Comparison of ENCODE assay signal across 8 mouse cellular contexts in genomic region chr3:88501366-88502030, GRCm38 (mm10). TPM values are rescaled to one million over a fixed set of nuclear protein-coding genes. Genes with fewer than 3 reads are reported as not detected.
A peak's percentile ranks its signal among the peaks of the same experiment; 100 is the strongest.
DNase-seq lines count a peak whose midpoint lies in the region; ATAC-seq and TF ChIP-seq lines count a peak whose summit lies in the region.

No protein-coding gene starts in this region.

- no peak for DNase-seq in lung, embryonic 14.5 days
- no peak for DNase-seq in lung, postnatal 36 days
- DNase-seq in limb, embryonic 10.5 days (ENCODE audit: low spot score): no peak
- DNase-seq in left cerebral cortex, postnatal 4 days: no peak
- DNase-seq in cerebellum, adult 9-11 months: no peak

- ATAC-seq in lung, embryonic 14.5 days (ENCODE audit: insufficient read depth): no peak
- ATAC-seq in CD4-positive, CD25-positive, alpha-beta regulatory T cell, adult 4 months: no peak

- peak; percentile 58 for TF ChIP-seq POLR2A in embryonic fibroblast, embryonic 13.5 days (IDR thresholded peaks at IDR 0.05; ENCODE audit: low read depth, low read length)
- TF ChIP-seq POLR2A in olfactory bulb, adult 2 months (IDR thresholded peaks at IDR 0.05; ENCODE audit: insufficient read depth, low read depth, low read length): no peak

- H3K27ac ChIP-seq in lung, embryonic 14.5 days (ENCODE audit: low read depth): peak overlapping the region; percentile 82
- H3K27ac ChIP-seq in embryonic fibroblast, embryonic 13.5 days (ENCODE audit: insufficient read depth, low read length): peak overlapping the region; percentile 94
- H3K27ac ChIP-seq in limb, embryonic 10.5 days: peak overlapping the region; percentile 73
- no peak overlapping the region for H3K27ac ChIP-seq in olfactory bulb, adult 2 months (ENCODE audit: insufficient read depth, low read depth, low read length)

- intact Hi-C loops in left cerebral cortex, postnatal 4 days (cut with DNase I): no loop called here

- peak overlapping the region; percentile 76 for H3K4me3 ChIP-seq in lung, embryonic 14.5 days (ENCODE audit: low read depth, low read length)
- peak overlapping the region; percentile 82 for H3K4me3 ChIP-seq in embryonic fibroblast, embryonic 13.5 days (ENCODE audit: insufficient read depth, low read length)
- peak overlapping the region; percentile 64 for H3K4me3 ChIP-seq in limb, embryonic 10.5 days
- peak overlapping the region; percentile 63 for H3K4me3 ChIP-seq in olfactory bulb, adult 2 months (ENCODE audit: insufficient read depth, low read depth, low read length)

- H3K27me3 ChIP-seq in lung, embryonic 14.5 days (ENCODE audit: insufficient read depth, low read length): no peaks in the 10 kb centered on the region
- H3K27me3 ChIP-seq in limb, embryonic 10.5 days (ENCODE audit: low read depth, poor library complexity, severe bottlenecking): peaks cover 48% of the 10 kb centered on the region

- H3K4me1 ChIP-seq in lung, embryonic 14.5 days (ENCODE audit: insufficient read depth): peaks cover 9% of the 10 kb centered on the region; the same call in 1 of the 2 replicates
- peaks cover 26% of the 10 kb centered on the region for H3K4me1 ChIP-seq in embryonic fibroblast, embryonic 13.5 days (ENCODE audit: control insufficient read depth, insufficient read depth, low read length)
- peaks cover 42% of the 10 kb centered on the region for H3K4me1 ChIP-seq in limb, embryonic 10.5 days
- H3K4me1 ChIP-seq in olfactory bulb, adult 2 months (ENCODE audit: control insufficient read depth, insufficient read depth, low read length): peaks cover 37% of the 10 kb centered on the region

- peak overlapping the region; percentile 75 for H3K9ac ChIP-seq in lung, embryonic 14.5 days

- H3K4me2 ChIP-seq in lung, embryonic 14.5 days: peak overlapping the region; percentile 100

- 52% methylated on average over 6 of the region's 6 CpGs for WGBS in lung, embryonic 14.5 days
- 58% methylated on average over 6 of the region's 6 CpGs for WGBS in limb, embryonic 10.5 days
- 46% methylated on average over 6 of the region's 6 CpGs for WGBS in olfactory bulb, adult 2 months

- H3K36me3 ChIP-seq in lung, embryonic 14.5 days (ENCODE audit: insufficient read depth): 0 out of 2 replicates have a peak, but pooled peaks cover 10% of the 10 kb centered on the region
- 0 out of 2 replicates have a peak, but pooled peaks cover 2% of the 10 kb centered on the region for H3K36me3 ChIP-seq in limb, embryonic 10.5 days

- no peak for TF ChIP-seq CTCF in lung, embryonic 14.5 days (IDR thresholded peaks at IDR 0.05; ENCODE audit: low read depth)
- TF ChIP-seq CTCF in embryonic fibroblast, embryonic 13.5 days (IDR thresholded peaks at IDR 0.05; ENCODE audit: borderline replicate concordance, insufficient read depth, low read length): no peak
- no peak for TF ChIP-seq CTCF in olfactory bulb, adult 2 months (IDR thresholded peaks at IDR 0.05; ENCODE audit: insufficient read depth, low read depth, low read length)

- no peaks in the 10 kb centered on the region for H3K9me3 ChIP-seq in lung, embryonic 14.5 days (ENCODE audit: low read depth, low read length)
- H3K9me3 ChIP-seq in limb, embryonic 10.5 days (replicated peaks): no peaks in the 10 kb centered on the region

RNA-seq across cellular contexts. Expression of gene Lmna, which starts 8.3 kb away (rescaled TPM):
- polyA plus RNA-seq in lung, embryonic 14.5 days (2014; fragmentation: Nextera tagmentation; extraction: Ambion mirVana): 70.0 TPM in 2 replicates
- 401 and 426 TPM in 2 replicates for polyA plus RNA-seq in embryonic fibroblast, embryonic 13.5 days (2011; ENCODE audit: insufficient read length, low read depth, missing spikeins)
- polyA plus RNA-seq in limb, embryonic 10.5 days (2016; fragmentation: Nextera tagmentation; extraction: Ambion mirVana): 9.2 and 14.5 TPM in 2 replicates
- not detected in 2 replicates for polyA plus RNA-seq in olfactory bulb, adult 2 months (2012; ENCODE audit: insufficient read depth, insufficient read length, low replicate concordance, missing spikeins)
- 10 to 100 TPM; 35.3 to 37.7 TPM for total RNA-seq in left cerebral cortex, postnatal 4 days (2021)
- 1 to 10 TPM; 5.0 to 5.1 TPM for polyA plus RNA-seq in CD4-positive, CD25-positive, alpha-beta regulatory T cell, adult 4 months (2017; shearing (Covaris generic))

RNA-seq across cellular contexts. Expression of gene Mex3a, which starts 30.7 kb away (rescaled TPM):
- polyA plus RNA-seq in lung, embryonic 14.5 days (2014; fragmentation: Nextera tagmentation; extraction: Ambion mirVana): 25.0 and 25.4 TPM in 2 replicates
- polyA plus RNA-seq in embryonic fibroblast, embryonic 13.5 days (2011; ENCODE audit: insufficient read length, low read depth, missing spikeins): 25.7 and 33.6 TPM in 2 replicates
- polyA plus RNA-seq in limb, embryonic 10.5 days (2016; fragmentation: Nextera tagmentation; extraction: Ambion mirVana): 28.9 and 34.8 TPM in 2 replicates
- polyA plus RNA-seq in olfactory bulb, adult 2 months (2012; ENCODE audit: insufficient read depth, insufficient read length, low replicate concordance, missing spikeins): not detected in 2 replicates
- 10 to 100 TPM; 80.5 to 87.8 TPM for total RNA-seq in left cerebral cortex, postnatal 4 days (2021)
- polyA plus RNA-seq in CD4-positive, CD25-positive, alpha-beta regulatory T cell, adult 4 months (2017; shearing (Covaris generic)): 1 to 10 TPM in 1 of 2 experiments, under 1 TPM in 1; 0.60 to 1.5 TPM

RNA-seq across cellular contexts. Expression of gene Sema4a, which starts 40.5 kb away (rescaled TPM):
- polyA plus RNA-seq in lung, embryonic 14.5 days (2014; fragmentation: Nextera tagmentation; extraction: Ambion mirVana): 2.8 TPM in 2 replicates
- polyA plus RNA-seq in embryonic fibroblast, embryonic 13.5 days (2011; ENCODE audit: insufficient read length, low read depth, missing spikeins): 0.25 and 0.63 TPM in 2 replicates
- polyA plus RNA-seq in limb, embryonic 10.5 days (2016; fragmentation: Nextera tagmentation; extraction: Ambion mirVana): 4.7 and 6.7 TPM in 2 replicates
- polyA plus RNA-seq in olfactory bulb, adult 2 months (2012; ENCODE audit: insufficient read depth, insufficient read length, low replicate concordance, missing spikeins): not detected in 2 replicates
- total RNA-seq in left cerebral cortex, postnatal 4 days (2021): 10 to 100 TPM; 58.1 to 58.4 TPM
- 10 to 100 TPM; 17.6 to 32.8 TPM for polyA plus RNA-seq in CD4-positive, CD25-positive, alpha-beta regulatory T cell, adult 4 months (2017; shearing (Covaris generic))

RNA-seq across cellular contexts. Expression of gene Rab25, which starts 46.6 kb away (rescaled TPM):
- polyA plus RNA-seq in lung, embryonic 14.5 days (2014; fragmentation: Nextera tagmentation; extraction: Ambion mirVana): 21.3 and 22.1 TPM in 2 replicates
- not detected in 2 replicates for polyA plus RNA-seq in embryonic fibroblast, embryonic 13.5 days (2011; ENCODE audit: insufficient read length, low read depth, missing spikeins)
- 1.7 and 3.7 TPM in 2 replicates for polyA plus RNA-seq in limb, embryonic 10.5 days (2016; fragmentation: Nextera tagmentation; extraction: Ambion mirVana)
- not detected in 2 replicates for polyA plus RNA-seq in olfactory bulb, adult 2 months (2012; ENCODE audit: insufficient read depth, insufficient read length, low replicate concordance, missing spikeins)
- total RNA-seq in left cerebral cortex, postnatal 4 days (2021): under 1 TPM in 1 of 2 experiments, not detected in 1; 0.83 TPM
- not detected for polyA plus RNA-seq in CD4-positive, CD25-positive, alpha-beta regulatory T cell, adult 4 months (2017; shearing (Covaris generic))

RNA-seq across cellular contexts. Expression of gene Lamtor2, which starts 51.4 kb away (rescaled TPM):
- 77.6 and 93.9 TPM in 2 replicates for polyA plus RNA-seq in lung, embryonic 14.5 days (2014; fragmentation: Nextera tagmentation; extraction: Ambion mirVana)
- polyA plus RNA-seq in embryonic fibroblast, embryonic 13.5 days (2011; ENCODE audit: insufficient read length, low read depth, missing spikeins): 74.4 and 81.1 TPM in 2 replicates
- 151 and 159 TPM in 2 replicates for polyA plus RNA-seq in limb, embryonic 10.5 days (2016; fragmentation: Nextera tagmentation; extraction: Ambion mirVana)
- polyA plus RNA-seq in olfactory bulb, adult 2 months (2012; ENCODE audit: insufficient read depth, insufficient read length, low replicate concordance, missing spikeins): 853 TPM in 1 of 2 replicates, not detected in the other
- total RNA-seq in left cerebral cortex, postnatal 4 days (2021): 100 to 1,000 TPM; 106 to 120 TPM
- polyA plus RNA-seq in CD4-positive, CD25-positive, alpha-beta regulatory T cell, adult 4 months (2017; shearing (Covaris generic)): 100 to 1,000 TPM; 197 to 234 TPM

Comparison
In these comparisons a context has a peak if more than half of its experiments do, and no peak if none do; other contexts are left out.
1. RNA of gene Mex3a, which starts 30.7 kb away (polyA plus RNA-seq): not detected in olfactory bulb, adult 2 months, 28.9 to 34.8 TPM in limb, embryonic 10.5 days, 25.7 to 33.6 TPM in embryonic fibroblast, embryonic 13.5 days and 25.0 to 25.4 TPM in lung, embryonic 14.5 days; 0.60 to 1.5 TPM in CD4-positive, CD25-positive, alpha-beta regulatory T cell, adult 4 months; every median in the first group is over 10 times any median in the second.
2. Peak in every context shown above with its lines, with median percentiles within 50 percentile points of each other: H3K4me3 ChIP-seq.